Mouse (Mus musculus) heart, adult 2 months (tissue): Measurements from ENCODE around the gene Clpb.

Experiments used
- CTCF ChIP-seq: fragments of 200-600 bp; IDR thresholded peaks from 2 replicates; pipeline ENCODE4 v1.8.1; 2022; ENCODE audit warnings: antibody characterized with exemption, mild to moderate bottlenecking, moderate library complexity
- POLR2A ChIP-seq: fragments of 200-500 bp; IDR thresholded peaks from 2 replicates; pipeline ENCODE4 v1.6.1; 2011; ENCODE audit warnings: mild to moderate bottlenecking, low read depth, low read length, control low read depth; ENCODE audit not compliant: insufficient read depth

- peak; percentile 98 for TF ChIP-seq CTCF
- no peak for TF ChIP-seq POLR2A
These were observed 16.2 kb downstream of the Clpb start for GRCm38 (mm10) chr7:101679591-101679990.
